In genomic region chr12:21330961-21331576, GRCm38 (mm10) we compare ENCODE assay signal across 15 mouse cellular contexts. TPM values are rescaled to one million over a fixed set of nuclear protein-coding genes. Genes with fewer than 3 reads are reported as not detected.
DNase-seq lines count a peak whose midpoint lies in the region; ATAC-seq and TF ChIP-seq lines count a peak whose summit lies in the region.
"Had no signal": no experiment of that assay in that cellular context is flagged by ENCODE, and none has a peak within 500 bp of the region (broad histone marks: within the 10 kb centered on the region; RNA-seq: fewer than 3 reads in every experiment).

No protein-coding gene starts in this region.

- peaks cover 96% of the 10 kb centered on the region for H3K36me3 ChIP-seq in liver, embryonic 12.5 days

- peak overlapping the region; percentile 40; the same call in 1 of the 2 replicates for H3K27ac ChIP-seq in left cerebral cortex, adult 2 months
- H3K27ac ChIP-seq in liver, embryonic 12.5 days = no peak overlapping the region
- H3K27ac ChIP-seq: forebrain, embryonic 10.5 days; hindbrain, embryonic 12.5 days; kidney, embryonic 15.5 days had no signal

- 83% methylated on average over 10 of the region's 10 CpGs for WGBS in liver, embryonic 12.5 days (ENCODE audit: insufficient replicate concordance)

- peak; percentile 33 to 43 for DNase-seq in left cerebral cortex, adult 2 months (ENCODE audit: extremely low spot score in 1 of 2, low spot score in 2 of 2)
- no peak for DNase-seq in left cerebral cortex, adult 11 months (ENCODE audit: low spot score)
- peak; percentile 19 to 26 for DNase-seq in heart, adult 9 months (ENCODE audit: low spot score in 2 of 2)
- peak; percentile 56 to 66 for DNase-seq in left cerebral cortex, postnatal 36 days (ENCODE audit: low spot score in 2 of 2)
- DNase-seq in telencephalon, adult 2 months (ENCODE audit: low read depth, low spot score) = peak; percentile 62
- no peak for DNase-seq in liver
- DNase-seq: adrenal gland, adult 2 months; cerebellum, postnatal 14 days; lung, postnatal 14 days; midbrain, embryonic 14.5 days; thymus, postnatal 14 days had no signal

- H3K9me3 ChIP-seq in liver, embryonic 12.5 days (replicated peaks) = no peaks in the 10 kb centered on the region
- H3K9me3 ChIP-seq: forebrain, embryonic 10.5 days; hindbrain, embryonic 12.5 days; kidney, embryonic 15.5 days had no signal

- H3K27me3 ChIP-seq in liver, embryonic 12.5 days (replicated peaks) = no peaks in the 10 kb centered on the region
- H3K27me3 ChIP-seq: hindbrain, embryonic 12.5 days; kidney, embryonic 15.5 days had no signal

- H3K4me3 ChIP-seq in left cerebral cortex, adult 2 months = no peak overlapping the region
- no peak overlapping the region for H3K4me3 ChIP-seq in liver, embryonic 12.5 days
- H3K4me3 ChIP-seq: forebrain, embryonic 10.5 days; hindbrain, embryonic 12.5 days; kidney, embryonic 15.5 days had no signal

- H3K9ac ChIP-seq in liver, embryonic 12.5 days = no peak overlapping the region
- H3K9ac ChIP-seq: hindbrain, embryonic 12.5 days; kidney, embryonic 15.5 days had no signal

- no peak; the same call in 1 of the 2 replicates for TF ChIP-seq CTCF in left cerebral cortex, adult 2 months (IDR thresholded peaks at IDR 0.05)

- intact Hi-C loops in left cerebral cortex, adult 2 months (cut with DNase I) = no loop called here
- intact Hi-C loops in left cerebral cortex, postnatal 36 days (cut with DNase I) = no loop called here

- no peak overlapping the region for H3K4me2 ChIP-seq in liver, embryonic 12.5 days
- H3K4me2 ChIP-seq: hindbrain, embryonic 12.5 days; kidney, embryonic 15.5 days had no signal

- H3K4me1 ChIP-seq in liver, embryonic 12.5 days = no peaks in the 10 kb centered on the region
- H3K4me1 ChIP-seq: forebrain, embryonic 10.5 days; hindbrain, embryonic 12.5 days; kidney, embryonic 15.5 days had no signal

- no peak for ATAC-seq in liver, embryonic 12.5 days

RNA-seq across cellular contexts. Expression of gene Iah1, which starts 14.9 kb away (rescaled TPM):
- total RNA-seq in left cerebral cortex, adult 2 months (2021) = 10 to 100 TPM; 12.8 to 13.4 TPM
- total RNA-seq in left cerebral cortex, postnatal 36 days (2021) = 10 to 100 TPM; 12.7 to 14.5 TPM
- polyA plus RNA-seq in liver, embryonic 12.5 days (2016; fragmentation: Nextera tagmentation; extraction: Ambion mirVana) = 31.4 and 31.9 TPM in 2 replicates

RNA-seq across cellular contexts. Expression of gene Adam17, which starts 42.4 kb away (rescaled TPM):
- total RNA-seq in left cerebral cortex, adult 2 months (2021) = 10 to 100 TPM; 18.1 to 20.6 TPM
- total RNA-seq in left cerebral cortex, postnatal 36 days (2021) = 10 to 100 TPM; 15.3 to 21.5 TPM
- polyA plus RNA-seq in liver, embryonic 12.5 days (2016; fragmentation: Nextera tagmentation; extraction: Ambion mirVana) = 24.9 and 28.0 TPM in 2 replicates

RNA-seq across cellular contexts. Expression of gene Itgb1bp1, which starts 45.0 kb away (rescaled TPM):
- 10 to 100 TPM; 33.4 to 34.3 TPM for total RNA-seq in left cerebral cortex, adult 2 months (2021)
- 10 to 100 TPM; 31.2 to 34.3 TPM for total RNA-seq in left cerebral cortex, postnatal 36 days (2021)
- 27.9 and 30.3 TPM in 2 replicates for polyA plus RNA-seq in liver, embryonic 12.5 days (2016; fragmentation: Nextera tagmentation; extraction: Ambion mirVana)

RNA-seq across cellular contexts. Expression of gene Cpsf3, which starts 45.9 kb away (rescaled TPM):
- 10 to 100 TPM; 43.8 to 54.1 TPM for total RNA-seq in left cerebral cortex, adult 2 months (2021)
- 10 to 100 TPM; 42.2 to 47.4 TPM for total RNA-seq in left cerebral cortex, postnatal 36 days (2021)
- 68.3 and 72.6 TPM in 2 replicates for polyA plus RNA-seq in liver, embryonic 12.5 days (2016; fragmentation: Nextera tagmentation; extraction: Ambion mirVana)

Comparison
In these comparisons a context has a peak if more than half of its experiments do, and no peak if none do; other contexts are left out.
1. DNase-seq: peak in left cerebral cortex, adult 2 months (2 of 2), heart, adult 9 months (2 of 2), left cerebral cortex, postnatal 36 days (2 of 2) and telencephalon, adult 2 months (single experiment); none in left cerebral cortex, adult 11 months (single experiment) and liver (single experiment).